Mouse (Mus musculus) myocyte (in vitro differentiated cells): ENCODE results near the gene Klhdc8a. TPM values are rescaled to one million over a fixed set of nuclear protein-coding genes. Genes with fewer than 3 reads are reported as not detected.

Source experiments
- H3K27me3 ChIP-seq: one replicate; pipeline ENCODE4 v1.6.1; 2011; ENCODE audit not compliant: control insufficient read depth, insufficient read depth, insufficient read length
- H3K36me3 ChIP-seq: one replicate; pipeline ENCODE4 v1.6.1; 2011; ENCODE audit not compliant: control insufficient read depth, insufficient read depth
- H3K4me2 ChIP-seq: one replicate; pipeline ENCODE4 v1.6.1; 2011; ENCODE audit warnings: low read depth, control low read depth
- H3K4me3 ChIP-seq: one replicate; pipeline ENCODE4 v1.5.1; 2011; ENCODE audit warnings: mild to moderate bottlenecking, control low read depth, moderate library complexity
- H3K79me2 ChIP-seq: one replicate; pipeline ENCODE4 v1.6.1; 2011; ENCODE audit not compliant: control insufficient read depth, insufficient read depth
- H3ac ChIP-seq: one replicate; pipeline ENCODE4 v1.6.1; 2011; ENCODE audit not compliant: control insufficient read depth, insufficient read length
- CEBPB ChIP-seq: IDR thresholded peaks from 2 replicates; pipeline ENCODE4 v1.6.1; 2011; ENCODE audit warnings: mild to moderate bottlenecking, moderate library complexity; ENCODE audit not compliant: poor library complexity, insufficient read depth, severe bottlenecking
- E2F4 ChIP-seq: IDR thresholded peaks from one replicate; pipeline ENCODE4 v1.6.1; 2011; ENCODE audit warnings: mild to moderate bottlenecking, control low read depth, moderate library complexity; ENCODE audit not compliant: insufficient read depth
- MAX ChIP-seq: IDR thresholded peaks from one replicate; pipeline ENCODE4 v1.6.1; 2011; ENCODE audit warnings: low read depth, mild to moderate bottlenecking, control low read depth
- MYOD1 ChIP-seq, 3 experiments: IDR thresholded peaks; one replicate each; pipeline ENCODE4 v1.6.1; 2011; ENCODE audit warnings: control low read depth in 2 of 3, low read depth in 2 of 3, mild to moderate bottlenecking in 2 of 3, moderate library complexity in 1 of 3; ENCODE audit not compliant: insufficient read length in 2 of 3, control insufficient read depth in 1 of 3
- MYOG ChIP-seq, 3 experiments: IDR thresholded peaks; one replicate each; pipeline ENCODE4 v1.6.1; 2011; ENCODE audit warnings: control low read depth in 2 of 3, low read depth in 2 of 3, mild to moderate bottlenecking in 2 of 3; ENCODE audit not compliant: insufficient read length in 2 of 3, control insufficient read depth in 1 of 3, insufficient read depth in 1 of 3
- POLR2A ChIP-seq: IDR thresholded peaks from one replicate; pipeline ENCODE4 v1.6.1; 2011; ENCODE audit warnings: low read depth, mild to moderate bottlenecking, control low read depth, moderate library complexity; ENCODE audit not compliant: insufficient read length
- POLR2AphosphoS2 ChIP-seq: IDR thresholded peaks from one replicate; pipeline ENCODE4 v1.6.1; 2011; ENCODE audit warnings: low read depth, control low read depth; ENCODE audit not compliant: insufficient read length
- REST ChIP-seq: IDR thresholded peaks from one replicate; pipeline ENCODE4 v1.6.1; 2011; ENCODE audit warnings: mild to moderate bottlenecking, control low read depth, moderate library complexity; ENCODE audit not compliant: insufficient read depth, insufficient read length
- SRF ChIP-seq: IDR thresholded peaks from one replicate; pipeline ENCODE4 v1.6.1; 2011; ENCODE audit warnings: low read depth; ENCODE audit not compliant: control insufficient read depth, insufficient read length
- TCF12 ChIP-seq: IDR thresholded peaks from one replicate; pipeline ENCODE4 v1.6.1; 2011; ENCODE audit warnings: mild to moderate bottlenecking, control low read depth; ENCODE audit not compliant: poor library complexity, insufficient read depth, severe bottlenecking
- TCF3 ChIP-seq: IDR thresholded peaks from one replicate; pipeline ENCODE4 v1.6.1; 2011; ENCODE audit warnings: low read depth, control low read depth; ENCODE audit not compliant: insufficient read length
- USF1 ChIP-seq: IDR thresholded peaks from one replicate; pipeline ENCODE4 v1.6.1; 2011; ENCODE audit warnings: low read depth, mild to moderate bottlenecking, control low read depth, moderate library complexity
- polyA plus RNA-seq: library from polyadenylated mRNA; unstranded; fragments of >200 nt; fragmentation: generic; extraction: Trizol; gene quantifications from one replicate; pipeline ENCODE4 v1.2.1, GENCODE M21; 2012; ENCODE audit warnings: missing spikeins

Gene Klhdc8a
- polyA plus RNA-seq: 12.4 TPM

- no peaks in the 10 kb centered on the region for H3K36me3 ChIP-seq
- peak within 1 kb of the TSS; percentile 83 for H3K4me2 ChIP-seq
- peak within 1 kb of the TSS; percentile 48 for H3ac ChIP-seq
- no peaks in the 10 kb centered on the region for H3K27me3 ChIP-seq
- H3K4me3 ChIP-seq: peak within 1 kb of the TSS; percentile 33
- TF ChIP-seq MYOG (IDR thresholded peaks at IDR 0.05; ENCODE audit: control insufficient read depth in 1 of 3, insufficient read depth in 1 of 3, insufficient read length in 2 of 3, low read depth in 2 of 3) (peak in 1 of 3 experiments; percentile 39), REST (no peak), CEBPB (no peak), E2F4 (no peak), POLR2AphosphoS2 (peak; percentile 75), POLR2A (peak; percentile 71), MYOD1 (IDR thresholded peaks at IDR 0.05; ENCODE audit: control insufficient read depth in 1 of 3, insufficient read length in 2 of 3, low read depth in 2 of 3) (peak in 1 of 3 experiments; percentile 60)
- H3K79me2 ChIP-seq: no peaks in the 10 kb centered on the region
These were observed at the start of gene Klhdc8a for GRCm38 (mm10) chr1:132298425-132298800. Klhdc8a (plus strand) TSS chr1:132298626.

DNA sequence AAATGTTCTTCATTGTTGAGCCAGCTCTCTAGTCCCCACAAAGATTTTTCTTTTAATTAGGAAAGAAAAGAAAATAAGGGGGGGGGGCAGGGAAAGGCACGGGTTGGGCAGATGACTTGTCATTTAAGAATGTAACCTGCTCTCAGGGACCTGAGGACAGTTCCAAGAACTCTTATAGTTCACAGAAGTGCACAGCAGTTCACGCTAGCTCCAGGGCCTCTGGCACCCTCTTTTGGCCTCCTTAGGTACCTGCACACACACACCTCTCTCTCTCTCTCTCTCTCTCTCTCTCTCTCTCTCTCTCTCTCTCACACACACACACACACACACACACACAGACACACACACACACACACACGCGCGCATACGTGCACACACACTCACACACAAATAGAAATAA lies 44.0 kb upstream of the Klhdc8a start:
- Histone ChIP-seq H3K79me2 (no peaks in the 10 kb centered on the region), H3ac (no peak overlapping the region), H3K27me3 (no peaks in the 10 kb centered on the region), H3K4me2 (no peak overlapping the region), H3K4me3 (no peak overlapping the region), H3K36me3 (no peaks in the 10 kb centered on the region)
- TF ChIP-seq USF1 (no peak), E2F4 (no peak), POLR2AphosphoS2 (no peak), TCF3 (no peak), MYOD1 (IDR thresholded peaks at IDR 0.05; ENCODE audit: control insufficient read depth in 1 of 3, insufficient read length in 2 of 3, low read depth in 2 of 3) (no peak), REST (no peak), CEBPB (no peak), SRF (no peak), TCF12 (no peak), POLR2A (no peak), MAX (no peak), MYOG (IDR thresholded peaks at IDR 0.05; ENCODE audit: control insufficient read depth in 1 of 3, insufficient read depth in 1 of 3, insufficient read length in 2 of 3, low read depth in 2 of 3) (no peak)

DNA sequence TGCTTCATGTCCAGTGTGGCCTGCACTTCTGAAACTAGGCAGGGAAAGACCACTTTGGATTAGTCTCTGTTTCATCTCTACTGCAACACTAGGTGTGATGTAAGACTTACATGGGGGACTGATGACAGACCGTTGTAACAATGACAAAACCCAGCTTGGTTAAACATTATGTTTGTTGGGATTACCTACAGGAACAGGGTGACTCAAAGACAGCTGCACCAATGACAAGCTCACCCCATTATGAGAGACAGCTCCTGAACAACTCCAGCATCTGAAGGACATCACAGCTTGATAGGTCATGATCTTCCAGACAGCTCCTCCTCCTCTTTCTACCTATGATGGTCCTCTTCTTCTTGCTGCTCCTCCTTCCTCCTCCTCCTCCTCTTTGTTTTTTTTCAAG lies 38.1 kb upstream of the Klhdc8a start:
- TF ChIP-seq E2F4 (no peak), CEBPB (peak; percentile 20; the same call in 1 of the 2 replicates)
- Histone ChIP-seq H3K27me3 (no peaks in the 10 kb centered on the region), H3K79me2 (no peaks in the 10 kb centered on the region), H3ac (no peak overlapping the region), H3K4me2 (no peak overlapping the region), H3K36me3 (no peaks in the 10 kb centered on the region), H3K4me3 (no peak overlapping the region)

DNA sequence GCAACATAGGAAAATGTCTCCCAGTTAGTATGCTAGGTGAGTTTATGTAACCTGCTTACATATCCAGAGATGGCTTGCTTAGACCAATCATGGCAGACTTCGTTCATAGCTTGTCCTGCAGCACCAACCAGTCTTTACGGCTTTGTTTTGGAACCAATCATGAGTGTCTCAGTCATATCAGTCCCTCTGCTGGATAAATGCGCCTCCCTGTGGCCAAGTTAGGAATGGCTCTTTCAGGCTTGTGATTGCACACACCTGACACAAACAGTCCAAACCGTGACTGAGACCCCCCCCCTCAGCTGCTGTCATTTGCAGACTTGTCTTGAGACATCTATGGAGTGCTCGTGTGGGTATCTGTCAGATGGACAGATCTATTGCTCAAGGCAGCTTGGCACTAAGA lies 37.4 kb upstream of the Klhdc8a start:
- Histone ChIP-seq H3K4me2 (no peak overlapping the region), H3K79me2 (no peaks in the 10 kb centered on the region), H3ac (no peak overlapping the region), H3K27me3 (no peaks in the 10 kb centered on the region), H3K36me3 (no peaks in the 10 kb centered on the region), H3K4me3 (no peak overlapping the region)
- no peak for TF ChIP-seq MAX
- TF ChIP-seq REST: no peak
- no peak for TF ChIP-seq POLR2A
- no peak for TF ChIP-seq SRF
- TF ChIP-seq TCF3: no peak
- TF ChIP-seq POLR2AphosphoS2: no peak
- no peak for TF ChIP-seq MYOD1 (IDR thresholded peaks at IDR 0.05; ENCODE audit: control insufficient read depth in 1 of 3, insufficient read length in 2 of 3, low read depth in 2 of 3)
- TF ChIP-seq CEBPB: no peak
- no peak for TF ChIP-seq TCF12
- TF ChIP-seq MYOG (IDR thresholded peaks at IDR 0.05; ENCODE audit: control insufficient read depth in 1 of 3, insufficient read depth in 1 of 3, insufficient read length in 2 of 3, low read depth in 2 of 3): no peak
- TF ChIP-seq E2F4: no peak
- TF ChIP-seq USF1: no peak

GRCm38 (mm10) chr1:132263618-132264017 lies 34.8 kb upstream of the Klhdc8a start:
- TF ChIP-seq MYOG (IDR thresholded peaks at IDR 0.05; ENCODE audit: control insufficient read depth in 1 of 3, insufficient read depth in 1 of 3, insufficient read length in 2 of 3, low read depth in 2 of 3) (peak in 1 of 3 experiments; percentile 36), TCF12 (no peak), MYOD1 (IDR thresholded peaks at IDR 0.05; ENCODE audit: control insufficient read depth in 1 of 3, insufficient read length in 2 of 3, low read depth in 2 of 3) (peak in 1 of 3 experiments; percentile 47)
- Histone ChIP-seq H3ac (no peak overlapping the region), H3K27me3 (no peaks in the 10 kb centered on the region), H3K4me2 (no peak overlapping the region), H3K4me3 (no peak overlapping the region), H3K36me3 (no peaks in the 10 kb centered on the region), H3K79me2 (no peaks in the 10 kb centered on the region)
